Mouse (Mus musculus) bone marrow, adult 2 months (tissue): ENCODE results near the gene Rplp1.

Experiments used
- CTCF ChIP-seq: fragments of 200-500 bp; IDR thresholded peaks from 2 replicates; pipeline ENCODE4 v1.5.1; 2011; ENCODE audit warnings: low read length, control low read depth; ENCODE audit not compliant: control insufficient read depth, insufficient read depth
- POLR2A ChIP-seq: fragments of 200-500 bp; IDR thresholded peaks from 2 replicates; pipeline ENCODE4 v1.6.1; 2011; ENCODE audit warnings: low read depth, mild to moderate bottlenecking, control low read depth, low read length, borderline replicate concordance; ENCODE audit not compliant: control insufficient read depth

- TF ChIP-seq POLR2A, result no peak
- TF ChIP-seq CTCF, result no peak
Observed at GRCm38 (mm10) chr9:61941054-61941453, 26.7 kb upstream of the Rplp1 start.
